Mouse (Mus musculus) heart, adult 2 months (tissue): Measurements from ENCODE around the gene Acsl4.

Source experiments
- CTCF ChIP-seq: fragments of 200-600 bp; IDR thresholded peaks from 2 replicates; pipeline ENCODE4 v1.8.1; 2022; ENCODE audit warnings: antibody characterized with exemption, mild to moderate bottlenecking, moderate library complexity
- POLR2A ChIP-seq: fragments of 200-500 bp; IDR thresholded peaks from 2 replicates; pipeline ENCODE4 v1.6.1; 2011; ENCODE audit warnings: mild to moderate bottlenecking, low read depth, low read length, control low read depth; ENCODE audit not compliant: insufficient read depth

DNA sequence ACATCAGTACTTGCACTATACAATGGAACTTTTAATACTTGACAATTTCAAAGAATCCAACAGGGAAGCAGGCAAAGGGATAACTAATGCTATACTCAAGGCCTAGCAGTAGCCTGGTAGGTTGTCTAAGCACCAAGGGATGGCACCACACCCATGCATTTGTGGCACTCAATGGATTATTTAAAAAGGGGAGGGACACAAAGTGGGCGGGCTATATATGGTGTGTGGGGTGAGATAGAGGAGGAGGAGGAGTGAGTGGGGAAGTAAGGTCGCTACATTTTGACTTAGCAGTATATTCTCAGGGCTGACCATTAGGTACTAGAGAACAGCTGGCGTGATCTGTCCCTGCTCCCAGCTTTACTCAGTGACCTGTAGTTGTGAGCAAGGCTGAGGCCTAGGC is 5.4 kb downstream of the Acsl4 start:
- no peak for TF ChIP-seq CTCF
- no peak for TF ChIP-seq POLR2A
